Mouse (Mus musculus): ENCODE measurements around the gene Cct4. TPM values are rescaled to one million over a fixed set of nuclear protein-coding genes. Genes with fewer than 3 reads are reported as not detected.

Gene Cct4
- total RNA-seq (2017), result 162 to 183 TPM (median 162 TPM) in 3 replicates

- ATAC-seq (replicated peaks; ENCODE audit: insufficient number of reproducible peaks, low FRiP score, low TSS enrichment, poor library complexity, severe bottlenecking), result peak; percentile 96
Observed at GRCm38 (mm10) chr11:22990393-22991126, at the start of gene Cct4. Gene Cct4 (plus strand): TSS chr11:22990519.

GRCm38 (mm10) chr11:22949101-22949500, 41.2 kb upstream of the Cct4 start:
- ATAC-seq (replicated peaks; ENCODE audit: insufficient number of reproducible peaks, low FRiP score, low TSS enrichment, poor library complexity, severe bottlenecking), result peak; percentile 27; the same call in 1 of the 2 replicates

GRCm38 (mm10) chr11:22950131-22950530, 40.2 kb upstream of the Cct4 start:
- ATAC-seq (replicated peaks; ENCODE audit: insufficient number of reproducible peaks, low FRiP score, low TSS enrichment, poor library complexity, severe bottlenecking), result no peak

- no peak for ATAC-seq (replicated peaks; ENCODE audit: insufficient number of reproducible peaks, low FRiP score, low TSS enrichment, poor library complexity, severe bottlenecking)
Observed at GRCm38 (mm10) chr11:22952668-22953067, 37.7 kb upstream of the Cct4 start.

- ATAC-seq (replicated peaks; ENCODE audit: insufficient number of reproducible peaks, low FRiP score, low TSS enrichment, poor library complexity, severe bottlenecking), result no peak
Observed at GRCm38 (mm10) chr11:22956346-22956745, 34.0 kb upstream of the Cct4 start.

- ATAC-seq (replicated peaks; ENCODE audit: insufficient number of reproducible peaks, low FRiP score, low TSS enrichment, poor library complexity, severe bottlenecking), result peak; percentile 34; the same call in 1 of the 2 replicates
Observed at GRCm38 (mm10) chr11:22956830-22957229, 33.5 kb upstream of the Cct4 start.

- ATAC-seq (replicated peaks; ENCODE audit: insufficient number of reproducible peaks, low FRiP score, low TSS enrichment, poor library complexity, severe bottlenecking), result no peak
Observed at GRCm38 (mm10) chr11:22957791-22958374, 32.4 kb upstream of the Cct4 start.

GRCm38 (mm10) chr11:22962101-22962500, 28.2 kb upstream of the Cct4 start:
- ATAC-seq (replicated peaks; ENCODE audit: insufficient number of reproducible peaks, low FRiP score, low TSS enrichment, poor library complexity, severe bottlenecking), result no peak

GRCm38 (mm10) chr11:22964401-22964800, 25.9 kb upstream of the Cct4 start:
- no peak for ATAC-seq (replicated peaks; ENCODE audit: insufficient number of reproducible peaks, low FRiP score, low TSS enrichment, poor library complexity, severe bottlenecking)

- ATAC-seq (replicated peaks; ENCODE audit: insufficient number of reproducible peaks, low FRiP score, low TSS enrichment, poor library complexity, severe bottlenecking), result no peak
Observed at GRCm38 (mm10) chr11:22965503-22965902, 24.8 kb upstream of the Cct4 start.

GRCm38 (mm10) chr11:22969486-22969885, 20.8 kb upstream of the Cct4 start:
- no peak for ATAC-seq (replicated peaks; ENCODE audit: insufficient number of reproducible peaks, low FRiP score, low TSS enrichment, poor library complexity, severe bottlenecking)

GRCm38 (mm10) chr11:22970546-22970945, 19.8 kb upstream of the Cct4 start:
- no peak for ATAC-seq (replicated peaks; ENCODE audit: insufficient number of reproducible peaks, low FRiP score, low TSS enrichment, poor library complexity, severe bottlenecking)

- peak; percentile 21; the same call in 1 of the 2 replicates for ATAC-seq (replicated peaks; ENCODE audit: insufficient number of reproducible peaks, low FRiP score, low TSS enrichment, poor library complexity, severe bottlenecking)
Observed at GRCm38 (mm10) chr11:22971835-22972709, 18.2 kb upstream of the Cct4 start, which contains the start of gene Zrsr1. Gene Zrsr1 (plus strand): TSS chr11:22972005.

- peak; percentile 63 for ATAC-seq (replicated peaks; ENCODE audit: insufficient number of reproducible peaks, low FRiP score, low TSS enrichment, poor library complexity, severe bottlenecking)
Observed at GRCm38 (mm10) chr11:22972746-22973526, 17.4 kb upstream of the Cct4 start.

GRCm38 (mm10) chr11:22973599-22973998, 16.7 kb upstream of the Cct4 start:
- ATAC-seq (replicated peaks; ENCODE audit: insufficient number of reproducible peaks, low FRiP score, low TSS enrichment, poor library complexity, severe bottlenecking), result no peak

GRCm38 (mm10) chr11:22978215-22978614, 12.1 kb upstream of the Cct4 start:
- no peak for ATAC-seq (replicated peaks; ENCODE audit: insufficient number of reproducible peaks, low FRiP score, low TSS enrichment, poor library complexity, severe bottlenecking)

- no peak for ATAC-seq (replicated peaks; ENCODE audit: insufficient number of reproducible peaks, low FRiP score, low TSS enrichment, poor library complexity, severe bottlenecking)
Observed at GRCm38 (mm10) chr11:22978711-22979110, 11.6 kb upstream of the Cct4 start.

- no peak for ATAC-seq (replicated peaks; ENCODE audit: insufficient number of reproducible peaks, low FRiP score, low TSS enrichment, poor library complexity, severe bottlenecking)
Observed at GRCm38 (mm10) chr11:22979221-22979620, 11.1 kb upstream of the Cct4 start.

GRCm38 (mm10) chr11:22981041-22981440, 9.3 kb upstream of the Cct4 start:
- no peak for ATAC-seq (replicated peaks; ENCODE audit: insufficient number of reproducible peaks, low FRiP score, low TSS enrichment, poor library complexity, severe bottlenecking)

All from monocyte, adult 5-6 weeks (primary cell).